ENCODE assay signal across 11 mouse cellular contexts in genomic region chr15:62161975-62162647, GRCm38 (mm10).
DNase-seq lines count a peak whose midpoint lies in the region; ATAC-seq and TF ChIP-seq lines count a peak whose summit lies in the region.
"Had no signal": no experiment of that assay in that cellular context is flagged by ENCODE, and none has a peak within 500 bp of the region (broad histone marks: within the 10 kb centered on the region; RNA-seq: fewer than 3 reads in every experiment).

No protein-coding gene starts in this region.

- no peak for TF ChIP-seq CTCF in lung, adult 2 months (IDR thresholded peaks at IDR 0.05; ENCODE audit: insufficient read depth, low read length)
- TF ChIP-seq CTCF in heart, postnatal 0 days (IDR thresholded peaks at IDR 0.05; ENCODE audit: low read depth): no peak

- 0 out of 2 replicates have a peak overlapping the region, but pooled peaks have one; percentile 5 for H3K4me2 ChIP-seq in heart, postnatal 0 days (ENCODE audit: low read depth, low read length)
- H3K4me2 ChIP-seq in liver, embryonic 16.5 days (ENCODE audit: low read depth, low read length): no peak overlapping the region
- H3K4me2 ChIP-seq: neural tube, embryonic 13.5 days had no signal

- TF ChIP-seq POLR2A in lung, adult 2 months (IDR thresholded peaks at IDR 0.05; ENCODE audit: borderline replicate concordance, extremely low read depth, low read depth, low read length): no peak

- peak overlapping the region; percentile 64 for H3K27ac ChIP-seq in heart, postnatal 0 days (ENCODE audit: low read depth)
- H3K27ac ChIP-seq in liver, embryonic 16.5 days (ENCODE audit: low read length): peak overlapping the region; percentile 16; the same call in 1 of the 2 replicates
- H3K27ac ChIP-seq in limb, embryonic 10.5 days: no peak overlapping the region
- H3K27ac ChIP-seq: neural tube, embryonic 13.5 days had no signal

- no peaks in the 10 kb centered on the region for H3K27me3 ChIP-seq in heart, postnatal 0 days (ENCODE audit: control insufficient read depth, insufficient read depth, low read length)
- no peaks in the 10 kb centered on the region for H3K27me3 ChIP-seq in liver, embryonic 16.5 days (ENCODE audit: control insufficient read depth, insufficient read depth, low read depth, low read length)
- no peaks in the 10 kb centered on the region for H3K27me3 ChIP-seq in limb, embryonic 10.5 days (ENCODE audit: low read depth, poor library complexity, severe bottlenecking)
- H3K27me3 ChIP-seq: neural tube, embryonic 13.5 days had no signal

- ATAC-seq in heart, postnatal 0 days (ENCODE audit: insufficient read depth, low read depth): peak; percentile 88
- ATAC-seq in liver, embryonic 16.5 days (ENCODE audit: low read depth): no peak
- no peak for ATAC-seq in erythroblast, adult 5-6 weeks (replicated peaks; ENCODE audit: low FRiP score, poor library complexity, severe bottlenecking)
- ATAC-seq: forebrain, postnatal 0 days had no signal

- DNase-seq in lung, postnatal 10 days: peak; percentile 11
- DNase-seq in lung, adult 2 months: no peak
- DNase-seq in cerebellum, adult 9-11 months: peak; percentile 52
- peak; percentile 63 for DNase-seq in heart, postnatal 0 days (ENCODE audit: low spot score)
- DNase-seq in limb, embryonic 10.5 days (ENCODE audit: low spot score): no peak
- no peak for DNase-seq in thymus, postnatal 4 days
- DNase-seq: forebrain, postnatal 0 days; lung, postnatal 14 days had no signal

- H3K9ac ChIP-seq in heart, postnatal 0 days (replicated peaks; ENCODE audit: low read depth, low read length): no peak overlapping the region
- H3K9ac ChIP-seq in liver, embryonic 16.5 days (ENCODE audit: low read depth, low read length): no peak overlapping the region
- H3K9ac ChIP-seq: forebrain, postnatal 0 days; neural tube, embryonic 13.5 days had no signal

- no peaks in the 10 kb centered on the region for H3K36me3 ChIP-seq in heart, postnatal 0 days (replicated peaks; ENCODE audit: control insufficient read depth, insufficient read depth, low read length)
- H3K36me3 ChIP-seq in liver, embryonic 16.5 days (ENCODE audit: control insufficient read depth, insufficient read depth): no peaks in the 10 kb centered on the region
- no peaks in the 10 kb centered on the region for H3K36me3 ChIP-seq in limb, embryonic 10.5 days
- H3K36me3 ChIP-seq: neural tube, embryonic 13.5 days had no signal

- WGBS in lung, adult 2 months: 69% methylated on average over 8 of the region's 8 CpGs
- 22% methylated on average over 8 of the region's 8 CpGs for WGBS in heart, postnatal 0 days
- WGBS in liver, embryonic 16.5 days (ENCODE audit: insufficient replicate concordance): 62% methylated on average over 8 of the region's 8 CpGs
- WGBS in limb, embryonic 10.5 days: 71% methylated on average over 8 of the region's 8 CpGs

- no peaks in the 10 kb centered on the region for H3K9me3 ChIP-seq in heart, postnatal 0 days (replicated peaks; ENCODE audit: control insufficient read depth, low read length)
- no peaks in the 10 kb centered on the region for H3K9me3 ChIP-seq in liver, embryonic 16.5 days (replicated peaks; ENCODE audit: control insufficient read depth, low read length)
- no peaks in the 10 kb centered on the region for H3K9me3 ChIP-seq in limb, embryonic 10.5 days (replicated peaks)
- H3K9me3 ChIP-seq: neural tube, embryonic 13.5 days had no signal

- peaks cover 3% of the 10 kb centered on the region; the same call in 1 of the 2 replicates for H3K4me1 ChIP-seq in lung, adult 2 months (ENCODE audit: control insufficient read depth, insufficient read depth, low read length)
- peaks cover 23% of the 10 kb centered on the region for H3K4me1 ChIP-seq in heart, postnatal 0 days (ENCODE audit: control insufficient read depth, insufficient read depth)
- H3K4me1 ChIP-seq in liver, embryonic 16.5 days (ENCODE audit: control insufficient read depth, low read depth, low read length): peaks cover 58% of the 10 kb centered on the region
- H3K4me1 ChIP-seq in limb, embryonic 10.5 days: no peaks in the 10 kb centered on the region
- H3K4me1 ChIP-seq: neural tube, embryonic 13.5 days had no signal

- TF ChIP-seq EP300 in heart, postnatal 0 days (IDR thresholded peaks at IDR 0.05; ENCODE audit: low read depth): no peak

- no peak overlapping the region for H3K4me3 ChIP-seq in lung, adult 2 months (replicated peaks; ENCODE audit: extremely low read depth, low read depth, low read length)
- no peak overlapping the region for H3K4me3 ChIP-seq in heart, postnatal 0 days (ENCODE audit: low read depth, low read length)
- no peak overlapping the region for H3K4me3 ChIP-seq in liver, embryonic 16.5 days (ENCODE audit: low read depth, low read length)
- H3K4me3 ChIP-seq in limb, embryonic 10.5 days: no peak overlapping the region
- H3K4me3 ChIP-seq: neural tube, embryonic 13.5 days had no signal

Comparison
In these comparisons a context has a peak if more than half of its experiments do, and no peak if none do; other contexts are left out.
1. DNase-seq: peak in lung, postnatal 10 days (single experiment), cerebellum, adult 9-11 months (single experiment) and heart, postnatal 0 days (single experiment); none in lung, adult 2 months (single experiment), limb, embryonic 10.5 days (single experiment) and thymus, postnatal 4 days (single experiment).